Mouse (Mus musculus) liver, postnatal 0 days (tissue): ENCODE measurements at regions not wholly inside any gene's neighbourhood (a gene's known extent, or its start where the extent isn't known, plus 50 kb on each side); places are given as distances from the start of the nearest gene placed in this dataset.

Experiments used
- ATAC-seq: fragments of 200-750 bp; cut with Nextera tagmentation; 2 replicates; pipeline ENCODE4 v1.8.0; 2017; ENCODE audit warnings: mild to moderate bottlenecking, moderate library complexity
- DNase-seq: peaks from one replicate; pipeline ENCODE4 v3.0.0-alpha.2; 2016
- H3K27ac ChIP-seq: fragments of 300-500 bp; sonication (generic); 2 replicates; pipeline ENCODE4 v1.5.1; 2014; ENCODE audit warnings: antibody characterized with exemption, moderate library complexity, mild to moderate bottlenecking, low read depth
- H3K27me3 ChIP-seq: fragments of 300-500 bp; sonication (generic); 2 replicates; pipeline ENCODE4 v1.6.1; 2014; ENCODE audit warnings: low read length, control low read depth, mixed read lengths; ENCODE audit not compliant: insufficient read depth
- H3K36me3 ChIP-seq: fragments of 300-500 bp; sonication (generic); replicated peaks from 2 replicates; pipeline ENCODE4 v1.6.1; 2014; ENCODE audit warnings: mild to moderate bottlenecking, control low read depth, low read length, moderate library complexity, mixed read lengths; ENCODE audit not compliant: insufficient read depth
- H3K4me1 ChIP-seq: fragments of 300-500 bp; sonication (generic); 2 replicates; pipeline ENCODE4 v1.6.1; 2014; ENCODE audit warnings: antibody characterized with exemption, mild to moderate bottlenecking, control low read depth; ENCODE audit not compliant: insufficient read depth
- H3K4me2 ChIP-seq: fragments of 300-500 bp; sonication (generic); 2 replicates; pipeline ENCODE4 v1.6.1; 2014; ENCODE audit warnings: low read depth, mild to moderate bottlenecking, low read length, moderate library complexity, mixed read lengths
- H3K4me3 ChIP-seq: fragments of 300-500 bp; sonication (generic); 2 replicates; pipeline ENCODE4 v1.5.1; 2014; ENCODE audit warnings: low read depth, low read length
- H3K9ac ChIP-seq: fragments of 300-500 bp; sonication (generic); replicated peaks from 2 replicates; pipeline ENCODE4 v1.6.1; 2014; ENCODE audit warnings: mild to moderate bottlenecking, moderate library complexity
- H3K9me3 ChIP-seq: fragments of 300-500 bp; sonication (generic); 2 replicates; pipeline ENCODE4 v1.6.1; 2016; ENCODE audit warnings: mild to moderate bottlenecking, control low read depth, low read length, mixed read lengths
- CTCF ChIP-seq: sonication (generic); IDR thresholded peaks from 2 replicates; pipeline ENCODE4 v1.5.1; 2016; ENCODE audit warnings: antibody characterized with exemption, low read depth
- EP300 ChIP-seq: IDR thresholded peaks from 2 replicates; pipeline ENCODE4 v1.6.1; 2016; ENCODE audit warnings: antibody characterized with exemption, low read depth, mild to moderate bottlenecking
- WGBS: fragments of 180-500 bp; shearing (Covaris S2); extraction: QIAGEN DNeasy Blood & Tissue Kit; methylation state at CpG from one replicate; pipeline ENCODE4 v1.1.7; 2014; ENCODE audit not compliant: insufficient replicate concordance; 5-methylcytosine and 5-hydroxymethylcytosine counted together

DNA sequence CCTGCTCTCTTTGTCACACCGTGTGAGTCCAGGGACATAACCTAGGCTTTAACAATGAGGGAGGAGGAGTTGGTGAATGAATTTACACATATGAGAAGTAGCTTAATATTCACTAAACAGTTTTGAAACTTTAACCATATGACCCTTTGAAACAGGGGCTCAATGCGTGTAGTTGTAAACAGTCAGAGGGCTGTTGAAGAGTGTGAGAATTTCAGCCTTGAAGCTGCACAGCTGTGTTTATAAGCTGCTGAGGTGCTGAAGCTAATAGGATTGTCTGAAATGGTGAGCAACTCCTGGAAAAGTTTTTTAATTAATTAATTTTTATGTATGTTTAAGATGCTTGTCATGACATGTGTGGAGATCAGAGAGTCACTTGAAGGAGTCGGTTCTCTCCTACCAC is 59.8 kb upstream of the Rgma start:
- H3K27ac ChIP-seq: no peak overlapping the region
- no peaks in the 10 kb centered on the region for H3K4me1 ChIP-seq
- no peak overlapping the region for H3K9ac ChIP-seq
- no peaks in the 10 kb centered on the region for H3K36me3 ChIP-seq
- 76% methylated on average over 3 of the region's 3 CpGs for WGBS
- DNase-seq: no peak
- H3K9me3 ChIP-seq: no peaks in the 10 kb centered on the region
- H3K4me2 ChIP-seq: no peak overlapping the region
- H3K4me3 ChIP-seq: no peak overlapping the region
- no peak for TF ChIP-seq EP300
- no peak for TF ChIP-seq CTCF
- no peak for ATAC-seq
- no peaks in the 10 kb centered on the region for H3K27me3 ChIP-seq

DNA sequence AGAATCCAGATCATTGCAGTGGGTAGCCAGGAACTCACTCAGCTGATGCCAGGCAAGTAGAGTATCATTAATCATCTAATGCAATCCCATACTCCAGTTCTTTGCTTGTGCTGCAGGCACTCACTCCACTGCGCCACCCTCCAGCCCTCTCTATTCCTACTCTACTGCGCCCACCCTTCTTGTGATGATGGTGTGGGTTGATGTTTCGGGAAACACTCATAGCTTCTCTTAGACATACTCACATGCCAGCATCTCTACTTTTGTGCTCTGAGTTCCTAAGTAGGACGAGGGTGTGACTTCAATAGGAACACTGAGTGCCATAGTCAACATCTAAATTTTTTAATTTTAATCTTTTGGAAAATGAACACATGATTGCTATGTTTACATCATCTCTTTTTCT is 57.7 kb upstream of the Rgma start:
- H3K9ac ChIP-seq: no peak overlapping the region
- H3K36me3 ChIP-seq: no peaks in the 10 kb centered on the region
- no peak overlapping the region for H3K4me3 ChIP-seq
- DNase-seq (no peak), ATAC-seq (no peak)
- no peaks in the 10 kb centered on the region for H3K27me3 ChIP-seq
- no peaks in the 10 kb centered on the region for H3K4me1 ChIP-seq
- TF ChIP-seq EP300: no peak
- TF ChIP-seq CTCF: no peak
- H3K27ac ChIP-seq: no peak overlapping the region
- WGBS: 83% methylated on average over 4 of the region's 4 CpGs
- no peaks in the 10 kb centered on the region for H3K9me3 ChIP-seq
- H3K4me2 ChIP-seq: no peak overlapping the region

DNA sequence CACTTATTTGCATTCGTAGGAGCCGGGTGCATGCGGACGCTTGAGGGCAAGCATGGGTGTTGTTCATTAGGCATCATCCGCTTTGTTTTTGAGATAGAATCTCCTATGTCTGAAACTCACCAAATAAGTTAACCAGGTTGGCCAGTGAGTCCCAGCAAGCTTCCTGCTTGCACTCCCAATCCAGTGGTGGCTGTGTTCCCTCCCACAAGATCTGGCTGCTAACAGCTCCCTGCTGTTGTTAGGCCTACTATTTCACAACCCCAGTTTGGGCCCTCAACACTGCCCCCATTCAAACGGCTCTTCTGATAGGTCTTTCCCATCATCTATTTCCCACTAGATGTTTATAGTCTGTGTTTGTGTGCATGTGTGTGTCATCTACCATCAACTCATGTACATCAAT is 56.3 kb upstream of the Rgma start:
- H3K9ac ChIP-seq: no peak overlapping the region
- no peak overlapping the region for H3K4me3 ChIP-seq
- H3K4me1 ChIP-seq: no peaks in the 10 kb centered on the region
- TF ChIP-seq EP300: no peak
- no peak for TF ChIP-seq CTCF
- H3K36me3 ChIP-seq: no peaks in the 10 kb centered on the region
- DNase-seq (no peak), ATAC-seq (no peak)
- no peak overlapping the region for H3K27ac ChIP-seq
- no peak overlapping the region for H3K4me2 ChIP-seq
- H3K9me3 ChIP-seq: no peaks in the 10 kb centered on the region
- 77% methylated on average over 6 of the region's 6 CpGs for WGBS
- no peaks in the 10 kb centered on the region for H3K27me3 ChIP-seq

DNA sequence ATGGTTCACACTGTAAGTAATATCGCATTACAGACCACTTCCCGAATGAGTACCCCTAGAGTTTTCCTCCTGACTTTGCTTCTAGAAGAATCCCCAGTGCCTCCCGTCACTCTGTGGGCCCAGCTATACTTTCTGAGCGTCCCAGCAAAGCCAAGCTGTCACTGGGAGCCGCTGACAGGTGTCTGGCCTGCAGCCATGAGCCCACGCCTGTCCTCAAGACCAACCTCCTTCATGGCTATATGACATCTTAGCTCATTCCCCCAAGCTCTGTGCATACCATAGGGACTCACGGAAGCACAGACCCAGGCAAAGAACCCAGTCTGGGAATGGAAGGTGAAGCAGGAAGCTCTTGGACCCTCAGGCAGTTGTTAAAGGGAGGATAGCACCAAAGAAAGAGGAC is 55.3 kb upstream of the Rgma start:
- TF ChIP-seq EP300 (no peak), CTCF (no peak)
- no peak overlapping the region for H3K9ac ChIP-seq
- WGBS: 78% methylated on average over 7 of the region's 7 CpGs
- no peaks in the 10 kb centered on the region for H3K27me3 ChIP-seq
- no peak overlapping the region for H3K27ac ChIP-seq
- ATAC-seq (no peak), DNase-seq (no peak)
- no peaks in the 10 kb centered on the region for H3K4me1 ChIP-seq
- H3K4me2 ChIP-seq: no peak overlapping the region
- no peaks in the 10 kb centered on the region for H3K9me3 ChIP-seq
- H3K4me3 ChIP-seq: no peak overlapping the region
- H3K36me3 ChIP-seq: no peaks in the 10 kb centered on the region

DNA sequence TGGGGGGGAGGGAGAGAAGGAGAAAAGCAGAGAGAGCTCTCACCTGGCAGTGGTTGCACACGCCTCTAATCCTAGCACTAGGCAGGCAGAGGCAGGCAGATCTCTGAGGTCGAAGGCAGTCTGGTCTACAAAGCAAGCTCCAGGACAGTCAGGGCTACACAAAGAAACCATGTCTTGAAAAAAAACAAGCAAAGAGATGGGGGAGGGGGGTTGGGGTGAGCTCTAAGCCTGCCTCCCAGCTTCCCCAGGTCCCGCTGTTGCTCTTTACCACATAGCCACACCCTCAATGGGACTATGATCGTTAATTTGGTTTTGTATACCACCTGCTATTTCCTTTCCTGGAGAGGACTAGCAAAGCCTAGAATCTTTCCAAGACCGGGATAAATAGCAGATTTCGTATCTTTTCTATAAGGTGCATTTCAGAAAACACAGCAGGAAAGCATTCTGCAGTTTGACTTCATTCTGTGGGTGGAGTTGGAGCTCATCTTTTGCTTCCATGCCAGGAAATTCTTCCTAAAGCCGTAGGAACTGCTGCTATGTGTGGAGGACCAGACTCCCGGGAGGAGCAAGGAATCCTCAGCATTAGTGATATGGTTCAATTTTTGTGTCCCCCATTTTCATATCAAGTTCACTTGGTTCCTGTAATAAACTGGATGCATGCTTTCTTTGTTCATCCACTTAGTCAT is 52.7 kb upstream of the Rgma start:
- Histone ChIP-seq H3K4me2 (no peak overlapping the region), H3K9ac (no peak overlapping the region), H3K4me1 (no peaks in the 10 kb centered on the region), H3K27me3 (no peaks in the 10 kb centered on the region), H3K27ac (no peak overlapping the region), H3K36me3 (no peaks in the 10 kb centered on the region), H3K9me3 (no peaks in the 10 kb centered on the region), H3K4me3 (no peak overlapping the region)
- ATAC-seq (no peak), DNase-seq (no peak)
- no peak for TF ChIP-seq CTCF
- no peak for TF ChIP-seq EP300
- WGBS: 81% methylated on average over 8 of the region's 8 CpGs

DNA sequence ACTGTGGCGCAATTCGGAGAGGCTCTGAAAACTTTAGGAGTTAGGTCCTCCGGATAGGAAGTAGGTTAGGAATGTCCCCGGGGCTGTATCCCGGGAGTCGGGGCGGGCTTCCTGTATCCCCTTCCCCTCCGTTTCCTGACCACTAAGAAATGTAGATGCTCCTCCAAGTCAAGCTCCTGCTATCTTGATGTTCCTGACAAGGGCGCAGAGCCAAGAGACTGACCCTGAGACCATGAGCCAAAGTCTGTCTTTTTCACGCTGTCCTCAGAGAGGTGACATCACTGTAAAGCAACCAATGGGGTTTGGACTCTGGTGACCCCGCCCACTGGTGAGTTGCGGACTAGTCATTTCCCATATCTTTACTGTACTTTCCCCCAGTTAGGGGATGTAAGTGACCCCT is 51.8 kb upstream of the Rgma start:
- 26% methylated on average over 12 of the region's 12 CpGs for WGBS
- TF ChIP-seq CTCF (no peak), EP300 (no peak)
- Histone ChIP-seq H3K4me2 (no peak overlapping the region), H3K27ac (no peak overlapping the region), H3K36me3 (no peaks in the 10 kb centered on the region), H3K4me1 (no peaks in the 10 kb centered on the region), H3K9ac (no peak overlapping the region), H3K9me3 (no peaks in the 10 kb centered on the region), H3K4me3 (no peak overlapping the region), H3K27me3 (no peaks in the 10 kb centered on the region)
- DNase-seq (no peak), ATAC-seq (no peak)

DNA sequence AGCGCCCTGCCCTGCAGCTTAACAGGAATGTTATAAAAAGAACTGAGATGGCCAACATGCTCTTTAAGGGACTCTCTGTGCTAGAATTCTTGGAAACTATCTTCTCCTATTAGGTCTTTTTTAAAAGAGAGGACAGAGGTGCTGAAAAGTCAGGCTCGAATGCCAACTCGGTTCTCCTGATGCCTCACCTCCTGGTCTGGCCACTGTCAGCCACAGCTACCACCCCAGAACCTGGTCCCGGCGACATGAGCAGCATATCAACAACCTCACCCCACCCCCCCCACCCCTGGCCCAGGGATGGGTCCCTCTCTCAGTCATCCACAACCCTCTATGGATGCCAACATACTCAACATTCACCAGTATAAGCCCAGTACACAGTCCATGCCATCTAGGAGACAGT is 49.8 kb upstream of the Rgma start:
- Histone ChIP-seq H3K27ac (no peak overlapping the region), H3K4me1 (no peaks in the 10 kb centered on the region), H3K9ac (no peak overlapping the region), H3K27me3 (no peaks in the 10 kb centered on the region), H3K4me2 (no peak overlapping the region), H3K4me3 (no peak overlapping the region), H3K9me3 (no peaks in the 10 kb centered on the region), H3K36me3 (no peaks in the 10 kb centered on the region)
- no peak for ATAC-seq
- no peak for DNase-seq
- no peak for TF ChIP-seq EP300
- TF ChIP-seq CTCF: no peak
- WGBS: 82% methylated on average over 5 of the region's 5 CpGs
